Mouse (Mus musculus): Measurements from ENCODE around the gene Npcd. TPM values are rescaled to one million over a fixed set of nuclear protein-coding genes. Genes with fewer than 3 reads are reported as not detected.

Gene Npcd
- polyA plus RNA-seq, 1 experiment, result 3.2 TPM

DNA sequence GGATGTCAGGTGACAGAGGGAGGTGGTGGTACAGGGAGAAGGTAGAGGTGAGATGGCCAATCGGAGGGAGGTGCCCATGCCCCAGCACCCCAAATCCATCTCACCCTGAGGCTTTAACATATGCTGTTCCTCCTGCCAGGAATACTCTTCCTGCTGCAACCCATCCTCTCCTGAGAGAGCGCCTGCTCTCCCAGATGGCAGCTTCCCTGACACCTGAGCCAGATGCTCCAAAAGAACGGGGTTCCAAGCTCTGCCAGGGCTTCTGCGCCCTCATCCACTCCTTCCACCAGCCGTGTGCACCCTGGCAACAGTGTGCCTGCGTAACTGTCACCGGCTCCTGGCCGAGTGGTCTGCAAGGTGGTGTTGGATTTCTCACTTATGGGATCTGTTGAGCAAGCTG is 36.4 kb downstream of the Npcd start:
- no peak overlapping the region for H3ac ChIP-seq (ENCODE audit: control insufficient read depth, insufficient read length)
- TF ChIP-seq MYOG (IDR thresholded peaks at IDR 0.05; ENCODE audit: control insufficient read depth in 1 of 3, insufficient read depth in 1 of 3, insufficient read length in 2 of 3, low read depth in 2 of 3) (no peak), MAX (IDR thresholded peaks at IDR 0.05; ENCODE audit: low read depth) (no peak), E2F4 (IDR thresholded peaks at IDR 0.05; ENCODE audit: insufficient read depth) (no peak), TCF3 (IDR thresholded peaks at IDR 0.05; ENCODE audit: insufficient read length, low read depth) (no peak), CEBPB (IDR thresholded peaks at IDR 0.05; ENCODE audit: insufficient read depth, poor library complexity, severe bottlenecking) (no peak), MYOD1 (IDR thresholded peaks at IDR 0.05; ENCODE audit: control insufficient read depth in 1 of 3, insufficient read length in 2 of 3, low read depth in 2 of 3) (no peak), TCF12 (IDR thresholded peaks at IDR 0.05; ENCODE audit: insufficient read depth, poor library complexity, severe bottlenecking) (no peak), POLR2AphosphoS2 (IDR thresholded peaks at IDR 0.05; ENCODE audit: insufficient read length, low read depth) (no peak), REST (IDR thresholded peaks at IDR 0.05; ENCODE audit: insufficient read depth, insufficient read length) (no peak), SRF (IDR thresholded peaks at IDR 0.05; ENCODE audit: control insufficient read depth, insufficient read length, low read depth) (no peak), POLR2A (IDR thresholded peaks at IDR 0.05; ENCODE audit: insufficient read length, low read depth) (no peak), USF1 (IDR thresholded peaks at IDR 0.05; ENCODE audit: low read depth) (no peak)
- no peak overlapping the region for H3K4me2 ChIP-seq (ENCODE audit: low read depth)
- H3K4me3 ChIP-seq, result no peak overlapping the region
- no peaks in the 10 kb centered on the region for H3K36me3 ChIP-seq (ENCODE audit: control insufficient read depth, insufficient read depth)
- no peaks in the 10 kb centered on the region for H3K27me3 ChIP-seq (ENCODE audit: control insufficient read depth, insufficient read depth, insufficient read length)
- H3K79me2 ChIP-seq (ENCODE audit: control insufficient read depth, insufficient read depth), result no peaks in the 10 kb centered on the region

DNA sequence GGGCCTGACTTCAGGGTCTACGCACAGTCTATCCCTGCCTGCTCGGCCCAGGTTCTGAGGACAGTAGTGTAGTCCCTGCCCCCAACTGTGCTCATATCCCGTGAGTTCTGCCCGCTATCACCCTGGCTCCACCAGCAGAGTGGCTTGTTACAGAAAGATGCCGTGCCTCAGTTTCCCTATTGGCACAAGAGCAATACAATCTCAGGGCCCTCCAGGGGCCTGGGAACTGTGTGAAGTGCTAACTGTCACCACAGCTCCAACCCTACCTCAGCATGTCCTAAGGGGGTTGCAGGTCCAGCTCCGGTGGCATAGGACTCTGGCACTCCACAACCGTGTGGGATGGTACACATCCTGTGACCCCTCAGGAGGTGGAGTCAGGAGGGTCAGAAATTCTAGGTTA is 36.9 kb downstream of the Npcd start:
- no peak overlapping the region for H3K4me3 ChIP-seq
- no peak for TF ChIP-seq SRF (IDR thresholded peaks at IDR 0.05; ENCODE audit: control insufficient read depth, insufficient read length, low read depth)
- TF ChIP-seq MYOD1 (IDR thresholded peaks at IDR 0.05; ENCODE audit: control insufficient read depth in 1 of 3, insufficient read length in 2 of 3, low read depth in 2 of 3), result no peak
- no peak for TF ChIP-seq TCF12 (IDR thresholded peaks at IDR 0.05; ENCODE audit: insufficient read depth, poor library complexity, severe bottlenecking)
- no peak for TF ChIP-seq USF1 (IDR thresholded peaks at IDR 0.05; ENCODE audit: low read depth)
- no peak for TF ChIP-seq REST (IDR thresholded peaks at IDR 0.05; ENCODE audit: insufficient read depth, insufficient read length)
- TF ChIP-seq E2F4 (IDR thresholded peaks at IDR 0.05; ENCODE audit: insufficient read depth), result no peak
- no peak for TF ChIP-seq MAX (IDR thresholded peaks at IDR 0.05; ENCODE audit: low read depth)
- TF ChIP-seq POLR2AphosphoS2 (IDR thresholded peaks at IDR 0.05; ENCODE audit: insufficient read length, low read depth), result no peak
- no peaks in the 10 kb centered on the region for H3K27me3 ChIP-seq (ENCODE audit: control insufficient read depth, insufficient read depth, insufficient read length)
- no peaks in the 10 kb centered on the region for H3K36me3 ChIP-seq (ENCODE audit: control insufficient read depth, insufficient read depth)
- H3K4me2 ChIP-seq (ENCODE audit: low read depth), result no peak overlapping the region
- no peaks in the 10 kb centered on the region for H3K79me2 ChIP-seq (ENCODE audit: control insufficient read depth, insufficient read depth)
- no peak overlapping the region for H3ac ChIP-seq (ENCODE audit: control insufficient read depth, insufficient read length)

DNA sequence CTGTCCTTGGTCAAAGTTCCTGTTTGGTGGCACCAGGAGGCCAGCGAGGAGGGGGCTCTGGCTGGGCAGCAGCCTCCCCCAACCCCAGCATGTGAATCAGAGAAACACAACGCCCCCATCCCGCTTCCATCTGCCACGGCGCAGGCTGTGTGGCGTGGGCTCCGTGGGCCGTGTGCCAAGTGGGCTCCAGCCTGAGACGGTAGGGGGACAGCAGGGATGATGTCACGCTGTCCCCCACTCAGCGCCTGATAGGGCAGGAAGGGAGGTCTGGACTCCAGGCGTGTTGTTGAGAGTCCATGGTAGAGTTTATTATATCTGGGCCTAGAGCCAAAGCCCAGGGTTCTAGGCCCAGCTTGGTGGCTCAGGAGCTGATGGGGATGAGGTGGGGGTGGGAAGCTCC is 37.8 kb downstream of the Npcd start:
- Histone ChIP-seq H3K36me3 (ENCODE audit: control insufficient read depth, insufficient read depth) (no peaks in the 10 kb centered on the region), H3K27me3 (ENCODE audit: control insufficient read depth, insufficient read depth, insufficient read length) (no peaks in the 10 kb centered on the region), H3ac (ENCODE audit: control insufficient read depth, insufficient read length) (no peak overlapping the region), H3K79me2 (ENCODE audit: control insufficient read depth, insufficient read depth) (no peaks in the 10 kb centered on the region), H3K4me3 (no peak overlapping the region), H3K4me2 (ENCODE audit: low read depth) (no peak overlapping the region)
- TF ChIP-seq CEBPB (IDR thresholded peaks at IDR 0.05; ENCODE audit: insufficient read depth, poor library complexity, severe bottlenecking), result no peak
- TF ChIP-seq MAX (IDR thresholded peaks at IDR 0.05; ENCODE audit: low read depth), result no peak
- TF ChIP-seq POLR2A (IDR thresholded peaks at IDR 0.05; ENCODE audit: insufficient read length, low read depth), result no peak
- TF ChIP-seq TCF3 (IDR thresholded peaks at IDR 0.05; ENCODE audit: insufficient read length, low read depth), result no peak
- TF ChIP-seq REST (IDR thresholded peaks at IDR 0.05; ENCODE audit: insufficient read depth, insufficient read length), result no peak
- TF ChIP-seq TCF12 (IDR thresholded peaks at IDR 0.05; ENCODE audit: insufficient read depth, poor library complexity, severe bottlenecking), result no peak
- TF ChIP-seq USF1 (IDR thresholded peaks at IDR 0.05; ENCODE audit: low read depth), result no peak
- no peak for TF ChIP-seq MYOD1 (IDR thresholded peaks at IDR 0.05; ENCODE audit: control insufficient read depth in 1 of 3, insufficient read length in 2 of 3, low read depth in 2 of 3)
- no peak for TF ChIP-seq E2F4 (IDR thresholded peaks at IDR 0.05; ENCODE audit: insufficient read depth)
- TF ChIP-seq MYOG (IDR thresholded peaks at IDR 0.05; ENCODE audit: control insufficient read depth in 1 of 3, insufficient read depth in 1 of 3, insufficient read length in 2 of 3, low read depth in 2 of 3), result no peak
- no peak for TF ChIP-seq POLR2AphosphoS2 (IDR thresholded peaks at IDR 0.05; ENCODE audit: insufficient read length, low read depth)
- TF ChIP-seq SRF (IDR thresholded peaks at IDR 0.05; ENCODE audit: control insufficient read depth, insufficient read length, low read depth), result no peak

DNA sequence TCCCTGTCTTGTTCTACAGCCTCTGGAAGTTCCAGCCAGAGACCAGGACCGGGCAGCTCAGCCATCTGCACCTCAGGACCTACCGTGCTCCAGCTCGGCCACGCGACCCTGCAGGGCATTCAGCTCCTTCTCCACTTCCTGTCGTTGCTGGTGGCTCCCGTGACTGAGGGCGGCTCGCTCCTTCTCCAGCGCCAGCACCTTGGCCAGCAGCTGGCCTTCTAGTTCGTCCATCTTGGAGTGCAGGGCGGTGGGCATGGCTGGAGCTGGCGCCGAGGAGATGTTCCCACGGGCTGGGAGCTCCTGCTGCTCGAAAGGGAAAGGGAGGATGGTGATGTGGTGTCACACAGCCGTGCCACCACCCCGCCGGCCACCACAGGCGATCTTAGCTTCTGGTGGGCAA is 39.9 kb downstream of the Npcd start:
- Histone ChIP-seq H3K36me3 (ENCODE audit: control insufficient read depth, insufficient read depth) (no peaks in the 10 kb centered on the region), H3K27me3 (ENCODE audit: control insufficient read depth, insufficient read depth, insufficient read length) (no peaks in the 10 kb centered on the region), H3K4me3 (no peak overlapping the region), H3ac (ENCODE audit: control insufficient read depth, insufficient read length) (no peak overlapping the region), H3K4me2 (ENCODE audit: low read depth) (no peak overlapping the region), H3K79me2 (ENCODE audit: control insufficient read depth, insufficient read depth) (no peaks in the 10 kb centered on the region)
- TF ChIP-seq REST (IDR thresholded peaks at IDR 0.05; ENCODE audit: insufficient read depth, insufficient read length) (peak; percentile 72), POLR2A (IDR thresholded peaks at IDR 0.05; ENCODE audit: insufficient read length, low read depth) (no peak)

DNA sequence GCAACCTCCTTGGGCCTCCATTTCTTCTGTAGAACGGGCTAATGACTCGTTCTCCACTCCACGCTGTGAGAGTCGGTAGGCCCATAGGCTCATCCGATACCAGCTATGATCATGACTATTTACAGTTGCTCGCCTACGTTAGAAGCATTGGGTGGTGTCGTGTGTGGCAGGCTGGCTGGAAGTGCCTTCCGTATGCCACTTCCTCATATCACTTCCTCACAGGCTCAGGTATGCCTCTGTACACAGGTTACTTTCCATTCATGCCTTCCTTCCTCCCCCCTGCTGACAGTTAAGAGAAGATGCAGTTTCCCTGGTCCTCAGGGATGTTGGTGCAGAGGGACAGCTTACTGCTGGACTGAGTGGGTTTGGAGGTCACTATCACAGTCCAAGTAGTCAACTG is 41.0 kb downstream of the Npcd start:
- Histone ChIP-seq H3K4me2 (ENCODE audit: low read depth) (no peak overlapping the region), H3K27me3 (ENCODE audit: control insufficient read depth, insufficient read depth, insufficient read length) (no peaks in the 10 kb centered on the region), H3K4me3 (no peak overlapping the region), H3ac (ENCODE audit: control insufficient read depth, insufficient read length) (no peak overlapping the region), H3K36me3 (ENCODE audit: control insufficient read depth, insufficient read depth) (no peaks in the 10 kb centered on the region), H3K79me2 (ENCODE audit: control insufficient read depth, insufficient read depth) (no peaks in the 10 kb centered on the region)
- no peak for TF ChIP-seq MYOD1 (IDR thresholded peaks at IDR 0.05; ENCODE audit: control insufficient read depth in 1 of 3, insufficient read length in 2 of 3, low read depth in 2 of 3)
- no peak for TF ChIP-seq E2F4 (IDR thresholded peaks at IDR 0.05; ENCODE audit: insufficient read depth)
- TF ChIP-seq POLR2A (IDR thresholded peaks at IDR 0.05; ENCODE audit: insufficient read length, low read depth), result no peak
- no peak for TF ChIP-seq USF1 (IDR thresholded peaks at IDR 0.05; ENCODE audit: low read depth)
- TF ChIP-seq POLR2AphosphoS2 (IDR thresholded peaks at IDR 0.05; ENCODE audit: insufficient read length, low read depth), result no peak
- TF ChIP-seq TCF12 (IDR thresholded peaks at IDR 0.05; ENCODE audit: insufficient read depth, poor library complexity, severe bottlenecking), result no peak
- TF ChIP-seq MAX (IDR thresholded peaks at IDR 0.05; ENCODE audit: low read depth), result no peak
- no peak for TF ChIP-seq CEBPB (IDR thresholded peaks at IDR 0.05; ENCODE audit: insufficient read depth, poor library complexity, severe bottlenecking)
- no peak for TF ChIP-seq SRF (IDR thresholded peaks at IDR 0.05; ENCODE audit: control insufficient read depth, insufficient read length, low read depth)

Measured in myocyte (in vitro differentiated cells).